Mouse (Mus musculus): ENCODE data around the gene Uqcr11.

GRCm38 (mm10) chr10:80356001-80356682, 50.5 kb downstream of the Uqcr11 start, which contains the start of gene Plk5:
- no peak for TF ChIP-seq ZC3H11A (IDR thresholded peaks at IDR 0.05; ENCODE audit: borderline replicate concordance, low read depth, low read length)
- TF ChIP-seq CHD2 (IDR thresholded peaks at IDR 0.05; ENCODE audit: low read depth, low read length): no peak
- no peak for TF ChIP-seq MAFK (IDR thresholded peaks at IDR 0.05; ENCODE audit: insufficient read depth, low read depth, low read length)
- TF ChIP-seq HCFC1 (IDR thresholded peaks at IDR 0.05; ENCODE audit: borderline replicate concordance, insufficient read depth, low read length): no peak

Data from ES-E14 (cell line).